Mouse (Mus musculus) thymus, adult 2 months (tissue): ENCODE results near the gene Mfap2.

Experiments
- CTCF ChIP-seq: fragments of 200-500 bp; IDR thresholded peaks from 2 replicates; pipeline ENCODE4 v1.5.1; 2012; ENCODE audit warnings: mild to moderate bottlenecking, control low read depth, low read length, moderate library complexity, borderline replicate concordance; ENCODE audit not compliant: control insufficient read depth, poor library complexity, insufficient read depth; ENCODE audit errors: extremely low read depth
- POLR2A ChIP-seq: fragments of 200-500 bp; IDR thresholded peaks from 2 replicates; pipeline ENCODE4 v1.6.1; 2012; ENCODE audit warnings: mild to moderate bottlenecking, low read length, control low read depth, moderate library complexity; ENCODE audit not compliant: control insufficient read depth, poor library complexity, insufficient read depth; ENCODE audit errors: extremely low read depth

DNA sequence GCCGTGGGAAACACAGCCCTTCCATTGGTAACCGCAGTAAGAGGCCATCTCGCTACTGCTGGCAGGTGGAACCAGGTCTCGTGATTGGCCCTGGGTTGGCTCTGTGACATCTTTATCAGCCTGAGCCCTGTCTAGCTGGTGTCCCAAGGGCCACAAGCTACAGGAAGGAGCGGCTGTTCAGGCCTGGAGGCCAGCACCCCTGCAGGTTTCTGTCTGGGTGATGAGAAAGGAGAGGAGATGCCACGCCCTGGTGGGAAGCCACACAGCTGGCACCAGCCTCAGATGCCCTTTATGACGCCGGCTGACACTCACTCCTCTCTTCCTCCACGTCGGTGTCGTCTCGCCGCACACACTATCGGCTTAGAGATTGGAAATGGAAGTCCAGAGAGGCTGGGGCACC is 20.8 kb upstream of the Mfap2 start:
- TF ChIP-seq POLR2A (no peak), CTCF (no peak)
